Mouse (Mus musculus): Measurements from ENCODE around the gene Opcml. TPM values are rescaled to one million over a fixed set of nuclear protein-coding genes. Genes with fewer than 3 reads are reported as not detected.

Opcml gene
- polyA plus RNA-seq, 1 experiment from 2014 or later, result 88.6 TPM

DNA sequence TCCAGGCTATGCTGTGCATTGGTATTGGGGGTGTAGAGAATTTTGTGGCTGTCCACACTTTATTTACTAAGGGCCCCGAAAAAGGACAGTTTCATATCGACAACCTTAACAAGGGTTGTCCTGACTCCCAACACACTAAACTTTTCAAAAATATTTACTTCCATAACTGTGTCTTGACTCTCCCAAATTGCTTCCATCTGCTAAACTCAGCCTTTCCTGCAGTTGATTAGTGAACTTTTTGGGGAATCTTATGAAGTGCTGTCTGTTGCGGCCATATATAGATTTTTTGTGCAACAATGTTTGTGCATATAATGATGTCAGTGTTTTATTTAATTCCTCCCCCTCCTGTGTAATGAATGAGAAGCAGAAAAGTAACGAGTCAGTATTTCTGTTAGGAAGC lies 690.7 kb downstream of the Opcml start:
- Histone ChIP-seq H3K4me3 (replicated peaks; ENCODE audit: low read length) (no peak overlapping the region), H3K9me3 (ENCODE audit: control insufficient read depth, low read length) (no peaks in the 10 kb centered on the region), H3K27ac (ENCODE audit: low read length) (no peak overlapping the region), H3K27me3 (replicated peaks; ENCODE audit: control insufficient read depth, insufficient read depth, low read length) (no peaks in the 10 kb centered on the region), H3K9ac (replicated peaks; ENCODE audit: low read depth, low read length) (no peak overlapping the region), H3K4me2 (ENCODE audit: low read length) (no peak overlapping the region), H3K36me3 (ENCODE audit: control insufficient read depth, insufficient read depth) (no peaks in the 10 kb centered on the region), H3K4me1 (replicated peaks; ENCODE audit: control insufficient read depth, insufficient read depth, low read length) (no peaks in the 10 kb centered on the region)
- WGBS, result 82% methylated on average over 4 of the region's 4 CpGs
- ATAC-seq, result no peak

DNA sequence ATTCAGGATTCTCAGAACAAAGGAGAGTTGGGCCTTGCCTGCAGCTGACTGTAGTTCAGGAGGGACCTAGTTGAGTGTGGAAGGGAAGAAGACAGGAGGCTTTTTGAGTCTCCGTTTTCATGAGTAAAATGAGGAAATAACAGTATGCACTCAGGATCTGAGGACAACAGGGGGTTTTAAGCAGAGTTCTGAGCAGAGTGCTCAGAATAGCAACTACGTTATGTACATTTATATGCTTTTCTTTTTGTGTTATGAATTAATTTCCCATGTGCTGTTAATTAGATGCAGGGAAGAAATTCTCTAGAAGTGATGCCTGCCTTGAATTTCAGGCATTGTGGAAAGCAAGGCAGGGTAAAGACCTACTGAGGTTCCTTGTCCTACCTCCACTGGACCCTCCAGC lies 697.9 kb downstream of the Opcml start:
- no peaks in the 10 kb centered on the region for H3K27me3 ChIP-seq (replicated peaks; ENCODE audit: control insufficient read depth, insufficient read depth, low read length)

DNA sequence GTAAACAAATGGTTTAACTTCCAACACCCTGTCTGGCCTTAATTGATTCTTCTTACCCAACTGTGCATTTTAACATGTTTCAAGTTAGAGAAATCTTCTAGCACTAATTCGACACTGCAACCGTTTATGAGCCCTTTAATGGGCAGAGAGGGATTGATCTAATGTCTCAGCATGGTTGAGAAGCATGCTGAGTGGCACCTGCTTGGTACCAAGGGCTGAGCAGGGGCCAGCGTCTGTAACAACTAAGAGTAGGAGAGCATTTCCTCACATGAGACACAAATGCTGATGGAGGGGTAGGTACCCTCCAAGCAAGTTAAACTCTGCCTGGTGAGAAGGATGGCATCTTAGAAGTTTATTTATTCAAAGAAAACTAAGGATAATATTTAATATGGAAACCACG lies 699.3 kb downstream of the Opcml start:
- Histone ChIP-seq H3K9me3 (ENCODE audit: control insufficient read depth, low read length) (no peaks in the 10 kb centered on the region), H3K4me3 (replicated peaks; ENCODE audit: low read length) (no peak overlapping the region), H3K4me1 (replicated peaks; ENCODE audit: control insufficient read depth, insufficient read depth, low read length) (no peaks in the 10 kb centered on the region; the same call in 1 of the 2 replicates), H3K27ac (ENCODE audit: low read length) (no peak overlapping the region), H3K4me2 (ENCODE audit: low read length) (no peak overlapping the region), H3K27me3 (replicated peaks; ENCODE audit: control insufficient read depth, insufficient read depth, low read length) (no peaks in the 10 kb centered on the region), H3K36me3 (ENCODE audit: control insufficient read depth, insufficient read depth) (no peaks in the 10 kb centered on the region), H3K9ac (replicated peaks; ENCODE audit: low read depth, low read length) (no peak overlapping the region)
- WGBS, result 61% methylated on average over 4 of the region's 4 CpGs
- no peak for ATAC-seq

More for the DNA sequence above, 697.9 kb downstream of the Opcml start:
- ATAC-seq, result no peak
- Histone ChIP-seq H3K27ac (ENCODE audit: low read length) (peak overlapping the region; percentile 25), H3K9ac (replicated peaks; ENCODE audit: low read depth, low read length) (no peak overlapping the region), H3K4me3 (replicated peaks; ENCODE audit: low read length) (no peak overlapping the region), H3K4me2 (ENCODE audit: low read length) (no peak overlapping the region), H3K4me1 (replicated peaks; ENCODE audit: control insufficient read depth, insufficient read depth, low read length) (no peaks in the 10 kb centered on the region; the same call in 1 of the 2 replicates), H3K36me3 (ENCODE audit: control insufficient read depth, insufficient read depth) (no peaks in the 10 kb centered on the region), H3K9me3 (ENCODE audit: control insufficient read depth, low read length) (no peaks in the 10 kb centered on the region)
- WGBS, result 67% methylated on average over 2 of the region's 2 CpGs

DNA sequence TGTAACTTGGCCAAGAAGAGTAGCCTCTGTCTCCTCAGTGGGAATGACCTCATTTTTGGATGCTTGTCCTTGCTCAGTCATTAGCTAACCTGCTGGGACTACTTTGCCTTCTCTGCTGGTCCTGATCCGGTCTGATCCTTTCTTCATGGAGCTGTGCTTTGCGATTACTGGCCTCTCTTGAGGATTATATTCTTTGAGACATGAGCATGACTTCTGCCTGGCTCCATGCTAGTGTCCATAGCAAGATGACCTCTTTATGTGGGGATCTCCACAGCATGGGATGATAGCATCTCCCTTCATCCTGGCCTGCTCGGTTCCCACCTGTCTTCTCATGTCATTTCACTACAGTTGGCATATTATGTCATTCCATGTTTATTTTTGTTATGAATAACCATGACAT lies 699.8 kb downstream of the Opcml start:
- Histone ChIP-seq H3K9me3 (ENCODE audit: control insufficient read depth, low read length) (no peaks in the 10 kb centered on the region), H3K9ac (replicated peaks; ENCODE audit: low read depth, low read length) (no peak overlapping the region), H3K4me3 (replicated peaks; ENCODE audit: low read length) (no peak overlapping the region), H3K36me3 (ENCODE audit: control insufficient read depth, insufficient read depth) (no peaks in the 10 kb centered on the region), H3K27ac (ENCODE audit: low read length) (no peak overlapping the region), H3K27me3 (replicated peaks; ENCODE audit: control insufficient read depth, insufficient read depth, low read length) (no peaks in the 10 kb centered on the region), H3K4me2 (ENCODE audit: low read length) (no peak overlapping the region), H3K4me1 (replicated peaks; ENCODE audit: control insufficient read depth, insufficient read depth, low read length) (no peaks in the 10 kb centered on the region; the same call in 1 of the 2 replicates)
- 92% methylated on average over 3 of the region's 3 CpGs for WGBS
- no peak for ATAC-seq

DNA sequence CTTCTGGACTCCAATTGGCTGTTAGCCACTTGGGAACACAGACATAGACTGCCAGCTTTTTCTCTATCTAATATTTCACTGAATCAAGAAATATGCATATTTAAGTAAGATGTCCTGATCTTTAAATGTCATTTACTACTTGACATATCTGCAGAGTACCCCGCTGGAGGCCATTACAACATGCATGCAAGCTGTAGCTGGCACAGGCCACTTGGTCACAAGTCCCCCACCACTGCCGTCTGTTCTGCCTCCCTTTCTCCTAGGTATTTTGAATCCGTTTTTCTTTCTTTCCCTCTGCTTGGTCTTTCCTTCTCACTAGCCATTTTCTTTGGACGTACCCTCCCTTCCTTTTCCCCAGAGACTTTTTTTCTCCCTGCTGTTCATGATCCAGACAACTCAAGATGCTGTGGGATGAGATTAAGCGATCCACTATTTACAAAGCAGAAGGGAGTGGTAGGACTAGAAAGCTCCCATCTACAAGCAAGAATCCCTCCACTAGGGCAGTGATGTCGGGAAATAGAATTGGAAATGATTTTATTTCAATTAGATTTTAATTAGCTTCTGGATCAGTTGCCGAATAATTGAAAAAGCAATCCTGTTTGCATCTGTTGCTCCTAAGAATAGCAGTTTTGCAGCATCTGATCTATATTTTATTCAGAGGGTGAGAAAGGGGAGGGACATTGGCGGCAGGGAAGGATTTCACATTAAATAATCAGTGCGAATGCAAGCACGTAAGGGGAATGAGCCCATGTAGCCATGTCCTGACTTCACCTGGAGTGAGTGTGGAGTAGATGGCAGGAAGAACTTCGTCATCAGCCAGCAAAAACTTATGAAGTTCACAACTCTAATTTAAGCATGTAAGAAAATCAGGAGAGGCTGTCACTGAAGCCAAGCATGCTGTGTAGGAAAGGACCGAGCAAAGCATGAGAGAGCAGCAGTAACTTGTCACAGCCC lies 709.5 kb downstream of the Opcml start:
- 55% methylated on average over 12 of the region's 12 CpGs for WGBS
- Histone ChIP-seq H3K4me2 (ENCODE audit: low read length) (no peak overlapping the region), H3K4me3 (replicated peaks; ENCODE audit: low read length) (no peak overlapping the region), H3K27ac (ENCODE audit: low read length) (peak overlapping the region; percentile 43; the same call in 1 of the 2 replicates), H3K9ac (replicated peaks; ENCODE audit: low read depth, low read length) (no peak overlapping the region), H3K9me3 (ENCODE audit: control insufficient read depth, low read length) (no peaks in the 10 kb centered on the region), H3K36me3 (ENCODE audit: control insufficient read depth, insufficient read depth) (no peaks in the 10 kb centered on the region), H3K4me1 (replicated peaks; ENCODE audit: control insufficient read depth, insufficient read depth, low read length) (peaks cover 8% of the 10 kb centered on the region; the same call in 1 of the 2 replicates), H3K27me3 (replicated peaks; ENCODE audit: control insufficient read depth, insufficient read depth, low read length) (no peaks in the 10 kb centered on the region)
- ATAC-seq, result peak; percentile 43; the same call in 1 of the 2 replicates

DNA sequence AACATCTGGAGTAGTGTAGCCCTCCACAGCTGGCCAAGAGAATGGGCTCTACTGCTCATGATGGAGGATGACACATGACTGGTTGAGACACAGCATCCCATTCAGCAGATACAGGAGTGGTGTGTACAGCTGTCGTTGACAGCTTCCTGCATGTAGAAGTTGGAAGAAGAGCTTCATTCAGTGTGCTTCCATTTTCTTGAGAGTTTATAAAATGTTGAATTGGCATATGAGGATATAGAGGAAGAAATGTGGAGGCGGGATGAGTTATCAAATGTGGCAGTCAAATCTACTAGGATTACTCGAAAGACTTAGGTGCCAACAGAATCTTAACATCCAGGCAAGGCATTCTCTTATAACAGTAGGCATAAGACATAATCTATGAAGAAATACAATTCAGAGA lies 723.3 kb downstream of the Opcml start:
- no peaks in the 10 kb centered on the region for H3K9me3 ChIP-seq (ENCODE audit: control insufficient read depth, low read length)
- H3K27ac ChIP-seq (ENCODE audit: low read length), result no peak overlapping the region

DNA sequence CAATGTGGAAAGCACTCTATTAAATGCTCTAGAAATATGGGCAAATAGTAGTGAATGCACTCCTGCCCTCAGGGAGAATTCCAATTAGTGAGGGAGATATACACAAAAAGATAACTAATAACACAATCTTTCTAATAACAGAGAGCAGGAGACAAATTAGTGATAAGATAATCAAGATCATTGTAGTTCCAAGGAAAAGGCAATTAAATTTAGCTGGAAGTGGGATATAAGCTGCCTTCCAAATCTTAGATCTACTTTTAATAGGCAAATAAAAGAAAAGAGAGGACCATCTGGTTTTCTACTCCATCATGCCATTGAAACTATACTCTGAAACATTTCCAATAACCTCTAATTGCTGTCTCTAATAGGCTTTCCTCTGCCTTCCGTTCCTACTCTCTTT lies 742.6 kb downstream of the Opcml start:
- no peaks in the 10 kb centered on the region for H3K27me3 ChIP-seq (replicated peaks; ENCODE audit: control insufficient read depth, insufficient read depth, low read length)
- 0 out of 2 replicates have a peak, but pooled peaks have one; percentile 18 for ATAC-seq
- H3K9ac ChIP-seq (replicated peaks; ENCODE audit: low read depth, low read length), result no peak overlapping the region
- no peaks in the 10 kb centered on the region for H3K36me3 ChIP-seq (ENCODE audit: control insufficient read depth, insufficient read depth)
- 23% methylated on average over 1 of the region's 1 CpGs for WGBS
- H3K4me3 ChIP-seq (replicated peaks; ENCODE audit: low read length), result no peak overlapping the region
- peaks cover 3% of the 10 kb centered on the region; the same call in 1 of the 2 replicates for H3K4me1 ChIP-seq (replicated peaks; ENCODE audit: control insufficient read depth, insufficient read depth, low read length)
- no peak overlapping the region for H3K27ac ChIP-seq (ENCODE audit: low read length)
- no peak overlapping the region for H3K4me2 ChIP-seq (ENCODE audit: low read length)
- H3K9me3 ChIP-seq (ENCODE audit: control insufficient read depth, low read length), result no peaks in the 10 kb centered on the region

More for the DNA sequence above, 723.3 kb downstream of the Opcml start:
- no peak for ATAC-seq
- no peaks in the 10 kb centered on the region for H3K27me3 ChIP-seq (replicated peaks; ENCODE audit: control insufficient read depth, insufficient read depth, low read length)
- H3K4me1 ChIP-seq (replicated peaks; ENCODE audit: control insufficient read depth, insufficient read depth, low read length), result peaks cover 11% of the 10 kb centered on the region
- no peak overlapping the region for H3K4me3 ChIP-seq (replicated peaks; ENCODE audit: low read length)
- WGBS, result 96% methylated on average over 3 of the region's 3 CpGs
- no peak overlapping the region for H3K4me2 ChIP-seq (ENCODE audit: low read length)
- H3K36me3 ChIP-seq (ENCODE audit: control insufficient read depth, insufficient read depth), result no peaks in the 10 kb centered on the region
- no peak overlapping the region for H3K9ac ChIP-seq (replicated peaks; ENCODE audit: low read depth, low read length)

DNA sequence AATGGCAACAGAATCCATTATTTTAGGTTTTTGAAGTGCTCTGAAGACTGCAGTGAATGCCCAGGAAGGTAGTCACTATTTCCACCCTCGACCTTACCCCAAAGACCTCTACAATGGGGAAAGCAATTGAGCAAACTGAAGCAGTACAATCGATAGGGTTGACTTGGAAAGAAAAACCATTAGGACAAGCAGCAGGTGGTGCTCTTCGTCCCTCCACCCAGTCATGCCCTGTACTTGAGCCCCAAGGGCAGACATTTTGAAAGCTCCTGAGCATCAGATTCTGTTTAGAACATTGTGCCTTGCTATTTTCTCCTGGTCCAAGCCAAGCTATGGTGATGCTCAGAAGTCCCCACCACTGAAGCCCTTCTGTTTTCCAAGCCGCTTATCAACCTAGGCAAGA lies 744.4 kb downstream of the Opcml start:
- H3K4me3 ChIP-seq (replicated peaks; ENCODE audit: low read length), result no peak overlapping the region
- peaks cover 3% of the 10 kb centered on the region; the same call in 1 of the 2 replicates for H3K4me1 ChIP-seq (replicated peaks; ENCODE audit: control insufficient read depth, insufficient read depth, low read length)
- H3K9ac ChIP-seq (replicated peaks; ENCODE audit: low read depth, low read length), result no peak overlapping the region
- H3K9me3 ChIP-seq (ENCODE audit: control insufficient read depth, low read length), result no peaks in the 10 kb centered on the region
- ATAC-seq, result no peak
- H3K4me2 ChIP-seq (ENCODE audit: low read length), result no peak overlapping the region
- H3K27me3 ChIP-seq (replicated peaks; ENCODE audit: control insufficient read depth, insufficient read depth, low read length), result no peaks in the 10 kb centered on the region
- WGBS, result 79% methylated on average over 4 of the region's 4 CpGs
- H3K36me3 ChIP-seq (ENCODE audit: control insufficient read depth, insufficient read depth), result no peaks in the 10 kb centered on the region
- H3K27ac ChIP-seq (ENCODE audit: low read length), result no peak overlapping the region

DNA sequence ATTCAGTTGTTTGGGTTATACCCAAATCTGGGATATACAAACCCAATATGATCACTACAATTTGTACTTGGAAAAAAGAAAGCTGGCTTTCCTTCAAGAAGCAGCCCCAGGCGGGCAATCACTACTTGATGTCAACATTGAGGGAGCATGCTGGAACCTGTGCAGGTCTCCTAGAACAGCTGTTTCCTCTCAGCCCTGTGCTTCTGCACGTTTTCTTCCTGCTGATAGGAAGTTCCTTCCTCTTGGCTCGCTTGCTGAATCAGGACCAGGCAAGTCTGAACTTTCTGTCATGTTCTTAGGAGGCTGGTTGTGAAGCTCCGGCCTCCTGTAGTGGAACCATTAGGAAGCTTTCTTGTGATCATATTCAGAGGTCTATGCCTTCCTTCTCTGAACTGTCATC lies 746.1 kb downstream of the Opcml start:
- Histone ChIP-seq H3K9ac (replicated peaks; ENCODE audit: low read depth, low read length) (no peak overlapping the region), H3K4me3 (replicated peaks; ENCODE audit: low read length) (no peak overlapping the region), H3K4me2 (ENCODE audit: low read length) (no peak overlapping the region), H3K9me3 (ENCODE audit: control insufficient read depth, low read length) (no peaks in the 10 kb centered on the region), H3K4me1 (replicated peaks; ENCODE audit: control insufficient read depth, insufficient read depth, low read length) (peaks cover 3% of the 10 kb centered on the region; the same call in 1 of the 2 replicates), H3K36me3 (ENCODE audit: control insufficient read depth, insufficient read depth) (no peaks in the 10 kb centered on the region), H3K27me3 (replicated peaks; ENCODE audit: control insufficient read depth, insufficient read depth, low read length) (no peaks in the 10 kb centered on the region), H3K27ac (ENCODE audit: low read length) (no peak overlapping the region)
- ATAC-seq, result no peak
- WGBS, result 80% methylated on average over 4 of the region's 4 CpGs
